Mouse (Mus musculus): ENCODE results near the gene Rab11b.

- TF ChIP-seq CTCF (IDR thresholded peaks at IDR 0.05; ENCODE audit: extremely low read depth, insufficient read depth, insufficient read length, insufficient replicate concordance), result no peak
- no peak for TF ChIP-seq POLR2A (IDR thresholded peaks at IDR 0.05; ENCODE audit: low read depth, low read length)
Observed at GRCm38 (mm10) chr17:33773426-33773825, 13.1 kb upstream of the Rab11b start.
